Mouse (Mus musculus): ENCODE data around the gene Tbl3. TPM values are rescaled to one million over a fixed set of nuclear protein-coding genes. Genes with fewer than 3 reads are reported as not detected.

The Tbl3 gene
- polyA plus RNA-seq, 1 experiment from 2014 or later = 100 TPM

- H3K27me3 ChIP-seq (ENCODE audit: insufficient read depth, poor library complexity, severe bottlenecking) = 0 out of 2 replicates have a peak, but pooled peaks cover 7% of the 10 kb centered on the region
- peaks cover 58% of the 10 kb centered on the region for H3K36me3 ChIP-seq
- no peaks in the 10 kb centered on the region for H3K9me3 ChIP-seq
- no peak for DNase-seq (ENCODE audit: low spot score)
- H3K4me3 ChIP-seq = no peak overlapping the region
- WGBS = 87% methylated on average over 9 of the region's 9 CpGs
- H3K27ac ChIP-seq = no peak overlapping the region
- H3K4me1 ChIP-seq = peaks cover 16% of the 10 kb centered on the region
Observed at GRCm38 (mm10) chr17:24701251-24701650, 6.2 kb downstream of the Tbl3 start.

- Histone ChIP-seq H3K27me3 (ENCODE audit: insufficient read depth, poor library complexity, severe bottlenecking) (0 out of 2 replicates have a peak, but pooled peaks cover 7% of the 10 kb centered on the region), H3K9me3 (no peaks in the 10 kb centered on the region), H3K4me3 (no peak overlapping the region), H3K27ac (no peak overlapping the region), H3K36me3 (peaks cover 47% of the 10 kb centered on the region), H3K4me1 (peaks cover 20% of the 10 kb centered on the region)
- DNase-seq (ENCODE audit: low spot score) = no peak
- 89% methylated on average over 2 of the region's 2 CpGs for WGBS
Observed at GRCm38 (mm10) chr17:24699473-24699872, 8.0 kb downstream of the Tbl3 start.

DNA sequence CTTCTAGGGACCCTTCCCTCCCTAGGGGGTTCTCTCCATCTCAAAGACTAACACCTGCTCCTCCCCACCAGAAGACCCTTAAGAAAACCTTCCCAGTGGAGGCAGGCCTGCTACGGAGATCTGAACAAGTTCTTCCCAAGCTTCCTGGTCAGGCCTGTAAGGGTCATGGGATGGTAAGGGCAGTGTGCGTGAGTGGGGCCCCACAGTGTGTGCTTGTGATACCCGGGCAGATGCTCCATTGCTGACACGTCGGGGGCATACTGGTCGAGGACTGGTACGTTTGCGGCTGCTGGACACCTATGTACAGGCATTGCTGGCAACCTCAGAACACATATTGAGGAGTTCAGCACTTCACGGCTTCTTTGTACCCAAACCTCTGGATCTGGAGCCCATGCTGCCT, 8.7 kb downstream of the Tbl3 start:
- Histone ChIP-seq H3K27ac (no peak overlapping the region), H3K4me3 (no peak overlapping the region), H3K4me1 (peaks cover 20% of the 10 kb centered on the region), H3K36me3 (peaks cover 45% of the 10 kb centered on the region), H3K27me3 (ENCODE audit: insufficient read depth, poor library complexity, severe bottlenecking) (0 out of 2 replicates have a peak, but pooled peaks cover 7% of the 10 kb centered on the region), H3K9me3 (no peaks in the 10 kb centered on the region)
- WGBS = 70% methylated on average over 9 of the region's 9 CpGs
- DNase-seq (ENCODE audit: low spot score) = no peak

- DNase-seq (ENCODE audit: low spot score) = no peak
- Histone ChIP-seq H3K27me3 (ENCODE audit: insufficient read depth, poor library complexity, severe bottlenecking) (0 out of 2 replicates have a peak, but pooled peaks cover 9% of the 10 kb centered on the region), H3K4me1 (peaks cover 20% of the 10 kb centered on the region), H3K36me3 (peaks cover 48% of the 10 kb centered on the region), H3K4me3 (no peak overlapping the region), H3K27ac (no peak overlapping the region), H3K9me3 (no peaks in the 10 kb centered on the region)
- WGBS = 26% methylated on average over 5 of the region's 5 CpGs
Observed at GRCm38 (mm10) chr17:24697985-24698384, 9.5 kb downstream of the Tbl3 start.

- H3K27me3 ChIP-seq (ENCODE audit: insufficient read depth, poor library complexity, severe bottlenecking) = peaks cover 23% of the 10 kb centered on the region; the same call in 1 of the 2 replicates
- DNase-seq (ENCODE audit: low spot score) = peak; percentile 91
- H3K9me3 ChIP-seq = no peaks in the 10 kb centered on the region
- H3K4me3 ChIP-seq = peak within 1 kb of the TSS; percentile 91
- peaks cover 20% of the 10 kb centered on the region for H3K4me1 ChIP-seq
- 1% methylated on average over 76 of the region's 76 CpGs for WGBS
- peak within 1 kb of the TSS; percentile 93 for H3K27ac ChIP-seq
- peaks cover 42% of the 10 kb centered on the region for H3K36me3 ChIP-seq
Observed at GRCm38 (mm10) chr17:24696011-24696697, 11.3 kb downstream of the Tbl3 start, which contains the start of the genes Gfer and Noxo1. Gfer (minus strand) TSS chr17:24696156. Noxo1 (plus strand) TSS chr17:24696234.

GRCm38 (mm10) chr17:24695326-24696010, 12.0 kb downstream of the Tbl3 start:
- Histone ChIP-seq H3K27me3 (ENCODE audit: insufficient read depth, poor library complexity, severe bottlenecking) (peaks cover 29% of the 10 kb centered on the region), H3K36me3 (peaks cover 35% of the 10 kb centered on the region), H3K4me3 (peak overlapping the region; percentile 91), H3K9me3 (no peaks in the 10 kb centered on the region), H3K27ac (peak overlapping the region; percentile 93), H3K4me1 (peaks cover 20% of the 10 kb centered on the region)
- no peak for DNase-seq (ENCODE audit: low spot score)
- 7% methylated on average over 44 of the region's 51 CpGs for WGBS

- DNase-seq (ENCODE audit: low spot score) = no peak
- Histone ChIP-seq H3K9me3 (no peaks in the 10 kb centered on the region), H3K4me1 (peaks cover 34% of the 10 kb centered on the region), H3K4me3 (no peak overlapping the region), H3K36me3 (peaks cover 23% of the 10 kb centered on the region), H3K27me3 (ENCODE audit: insufficient read depth, poor library complexity, severe bottlenecking) (peaks cover 53% of the 10 kb centered on the region), H3K27ac (no peak overlapping the region)
- WGBS = 90% methylated on average over 5 of the region's 5 CpGs
Observed at GRCm38 (mm10) chr17:24692385-24692784, 15.1 kb downstream of the Tbl3 start.

GRCm38 (mm10) chr17:24689251-24690081, 18.0 kb downstream of the Tbl3 start, which contains the start of gene Syngr3:
Syngr3 (minus strand) TSS chr17:24689955.
- WGBS = under 1% methylated on average over 53 of the region's 55 CpGs

GRCm38 (mm10) chr17:24687599-24687998, 19.9 kb downstream of the Tbl3 start:
- 0 out of 2 replicates have a peak overlapping the region, but pooled peaks have one; percentile 36 for H3K27ac ChIP-seq
- peaks cover 9% of the 10 kb centered on the region for H3K36me3 ChIP-seq
- peaks cover 29% of the 10 kb centered on the region for H3K4me1 ChIP-seq
- DNase-seq (ENCODE audit: low spot score) = no peak
- H3K4me3 ChIP-seq = peak overlapping the region; percentile 52
- no peaks in the 10 kb centered on the region for H3K9me3 ChIP-seq
- H3K27me3 ChIP-seq (ENCODE audit: insufficient read depth, poor library complexity, severe bottlenecking) = peaks cover 66% of the 10 kb centered on the region
- 18% methylated on average over 23 of the region's 23 CpGs for WGBS

More at GRCm38 (mm10) chr17:24689251-24690081, 18.0 kb downstream of the Tbl3 start, which contains the start of gene Syngr3:
- Histone ChIP-seq H3K36me3 (peaks cover 23% of the 10 kb centered on the region), H3K4me1 (peaks cover 29% of the 10 kb centered on the region), H3K9me3 (no peaks in the 10 kb centered on the region), H3K27me3 (ENCODE audit: insufficient read depth, poor library complexity, severe bottlenecking) (peaks cover 73% of the 10 kb centered on the region), H3K27ac (peak within 1 kb of the TSS; percentile 22; the same call in 1 of the 2 replicates), H3K4me3 (peak within 1 kb of the TSS; percentile 67)
- no peak for DNase-seq (ENCODE audit: low spot score)

DNA sequence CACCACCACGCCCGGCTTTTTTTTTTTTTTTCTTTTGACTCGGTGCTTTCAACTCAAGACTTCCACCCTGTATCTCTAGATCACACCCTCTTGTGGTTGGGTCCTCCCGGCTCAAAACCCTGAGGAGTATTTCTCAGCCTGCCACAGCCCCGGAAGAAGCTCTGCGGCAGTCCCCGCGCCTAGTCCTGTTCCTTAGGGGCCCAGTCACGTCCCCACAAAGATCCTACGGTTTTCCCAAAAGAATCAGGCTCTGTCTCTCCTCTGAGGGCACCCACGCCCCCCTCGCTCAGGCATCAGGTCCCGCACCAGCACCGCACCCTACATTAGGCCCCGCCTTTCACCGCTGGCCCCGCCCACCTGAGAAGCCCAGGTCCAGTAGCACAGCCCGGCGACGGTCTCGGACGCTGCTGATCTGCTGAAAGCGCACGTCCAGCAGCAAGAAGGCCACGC, 20.3 kb downstream of the Tbl3 start:
- 1% methylated on average over 25 of the region's 25 CpGs for WGBS
- H3K9me3 ChIP-seq = no peaks in the 10 kb centered on the region
- DNase-seq (ENCODE audit: low spot score) = no peak
- peak overlapping the region; percentile 52 for H3K4me3 ChIP-seq
- H3K27ac ChIP-seq = 0 out of 2 replicates have a peak overlapping the region, but pooled peaks have one; percentile 36
- peaks cover 63% of the 10 kb centered on the region for H3K27me3 ChIP-seq (ENCODE audit: insufficient read depth, poor library complexity, severe bottlenecking)
- peaks cover 7% of the 10 kb centered on the region for H3K36me3 ChIP-seq
- peaks cover 29% of the 10 kb centered on the region for H3K4me1 ChIP-seq

GRCm38 (mm10) chr17:24686514-24686913, 20.9 kb downstream of the Tbl3 start:
- Histone ChIP-seq H3K27ac (no peak overlapping the region), H3K36me3 (peaks cover 10% of the 10 kb centered on the region), H3K4me3 (peak overlapping the region; percentile 36), H3K27me3 (ENCODE audit: insufficient read depth, poor library complexity, severe bottlenecking) (peaks cover 58% of the 10 kb centered on the region), H3K4me1 (peaks cover 29% of the 10 kb centered on the region), H3K9me3 (no peaks in the 10 kb centered on the region)
- no peak for DNase-seq (ENCODE audit: low spot score)
- 26% methylated on average over 16 of the region's 16 CpGs for WGBS

DNA sequence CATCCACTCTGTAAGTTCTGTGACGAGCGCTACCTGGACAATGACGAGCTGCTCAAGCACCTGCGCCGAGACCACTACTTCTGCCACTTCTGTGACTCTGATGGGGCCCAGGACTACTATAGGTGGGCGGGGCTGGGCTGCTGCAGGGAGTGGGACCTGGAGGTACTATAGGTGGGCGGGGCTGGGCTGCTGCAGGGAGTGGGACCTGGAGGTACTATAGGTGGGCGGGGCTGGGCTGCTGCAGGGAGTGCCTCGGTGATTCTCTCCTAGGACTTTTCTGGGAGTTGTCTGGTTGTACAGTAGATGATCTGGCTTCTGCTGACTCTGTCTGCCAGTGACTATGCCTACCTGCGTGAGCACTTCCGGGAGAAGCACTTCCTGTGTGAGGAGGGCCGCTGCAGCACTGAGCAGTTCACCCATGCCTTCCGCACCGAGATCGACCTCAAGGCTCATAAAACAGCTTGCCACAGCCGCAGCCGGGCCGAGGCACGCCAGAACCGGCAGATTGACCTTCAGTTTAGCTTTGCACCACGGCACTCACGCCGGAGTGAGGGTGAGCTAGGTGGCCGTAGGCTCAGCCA, 29.9 kb downstream of the Tbl3 start:
- Histone ChIP-seq H3K4me1 (peaks cover 23% of the 10 kb centered on the region), H3K36me3 (peaks cover 61% of the 10 kb centered on the region), H3K27me3 (ENCODE audit: insufficient read depth, poor library complexity, severe bottlenecking) (no peaks in the 10 kb centered on the region), H3K27ac (no peak overlapping the region), H3K4me3 (no peak overlapping the region), H3K9me3 (no peaks in the 10 kb centered on the region)
- no peak for DNase-seq (ENCODE audit: low spot score)
- 90% methylated on average over 24 of the region's 24 CpGs for WGBS
